Mouse (Mus musculus) cerebellum, postnatal 14 days (tissue): ENCODE results near the gene Lrp5.

Source experiments
- DNase-seq, 2 experiments: peaks; one replicate each; pipeline ENCODE4 v3.0.0; 2021; ENCODE audit warnings: mixed read lengths in 2 of 2

Lrp5 gene

GRCm38 (mm10) chr19:3551573-3552159 lies 134.7 kb downstream of the Lrp5 start:
- DNase-seq, result no peak

- DNase-seq, result no peak
Observed at GRCm38 (mm10) chr19:3550101-3550500, 136.3 kb downstream of the Lrp5 start.

- no peak for DNase-seq
Observed at GRCm38 (mm10) chr19:3549263-3549662, 137.1 kb downstream of the Lrp5 start.

- DNase-seq, result no peak
Observed at GRCm38 (mm10) chr19:3548311-3548710, 138.1 kb downstream of the Lrp5 start.

- no peak for DNase-seq
Observed at GRCm38 (mm10) chr19:3544995-3545394, 141.4 kb downstream of the Lrp5 start.

GRCm38 (mm10) chr19:3542591-3542990 lies 143.8 kb downstream of the Lrp5 start:
- no peak for DNase-seq

- no peak for DNase-seq
Observed at GRCm38 (mm10) chr19:3540997-3541396, 145.4 kb downstream of the Lrp5 start.

GRCm38 (mm10) chr19:3540254-3540653 lies 146.1 kb downstream of the Lrp5 start:
- DNase-seq, result no peak

- DNase-seq, result no peak
Observed at GRCm38 (mm10) chr19:3539456-3539855, 146.9 kb downstream of the Lrp5 start.

- no peak for DNase-seq
Observed at GRCm38 (mm10) chr19:3537658-3538057, 148.7 kb downstream of the Lrp5 start.

- no peak for DNase-seq
Observed at GRCm38 (mm10) chr19:3534945-3535344, 151.4 kb downstream of the Lrp5 start.
